Mouse (Mus musculus): ENCODE results near the gene Usp25.

Usp25 gene

GRCm38 (mm10) chr16:77013427-77014320 is at the start of gene Usp25:
TSS of gene Usp25 (plus strand) at chr16:77013706.
- DNase-seq: peak; percentile 97

- DNase-seq: no peak
These were observed 45.8 kb upstream of the Usp25 start for GRCm38 (mm10) chr16:76967593-76968275.

DNA sequence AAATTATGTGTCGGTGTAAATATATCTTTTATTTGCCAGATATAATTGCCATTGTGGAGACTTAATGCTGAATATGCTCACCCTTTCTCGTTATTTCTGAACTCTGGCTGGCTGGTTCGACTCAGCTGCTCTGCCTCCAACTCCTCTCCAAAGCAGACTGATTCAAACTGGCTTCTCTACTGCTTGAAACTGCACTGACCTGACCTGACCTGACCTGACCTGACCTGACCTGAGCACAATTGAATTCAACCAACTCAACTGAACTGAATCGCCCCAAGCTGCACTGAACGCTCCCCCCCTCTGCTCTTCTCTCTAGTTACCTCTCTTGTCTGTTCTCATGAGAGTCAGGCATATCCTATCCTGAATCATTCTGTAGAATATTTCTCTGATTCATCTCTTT is 42.3 kb upstream of the Usp25 start:
- no peak for DNase-seq

DNA sequence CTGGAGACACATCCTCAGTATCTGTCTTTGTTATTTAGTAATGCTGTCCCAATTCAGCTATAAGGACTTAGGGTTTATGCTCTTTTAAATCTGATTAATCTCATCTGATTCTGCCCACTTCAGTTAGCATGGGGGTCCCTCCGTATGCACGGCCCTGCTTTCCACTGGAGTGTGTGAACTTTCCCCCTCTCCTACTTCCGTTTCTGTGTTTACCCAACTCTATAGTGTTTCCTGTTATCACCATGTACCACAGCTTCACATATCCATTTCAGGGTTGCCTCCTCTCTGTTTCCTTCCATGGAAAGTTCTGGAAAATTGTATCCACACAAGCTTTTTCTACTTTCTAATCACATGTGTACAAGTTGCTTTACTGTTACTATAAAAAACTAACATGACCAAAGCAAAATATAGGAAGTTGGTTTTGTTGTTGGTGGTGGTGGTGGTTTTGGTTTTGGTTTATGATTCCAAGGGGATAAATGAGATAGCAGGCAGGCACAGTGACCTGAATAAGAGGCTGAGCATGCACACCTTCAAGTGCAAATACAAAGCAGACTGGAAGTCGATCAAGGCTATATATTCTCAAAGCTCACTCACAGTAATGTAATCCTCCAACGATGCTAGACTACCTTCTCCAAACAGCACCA is 36.6 kb upstream of the Usp25 start:
- DNase-seq: no peak

DNA sequence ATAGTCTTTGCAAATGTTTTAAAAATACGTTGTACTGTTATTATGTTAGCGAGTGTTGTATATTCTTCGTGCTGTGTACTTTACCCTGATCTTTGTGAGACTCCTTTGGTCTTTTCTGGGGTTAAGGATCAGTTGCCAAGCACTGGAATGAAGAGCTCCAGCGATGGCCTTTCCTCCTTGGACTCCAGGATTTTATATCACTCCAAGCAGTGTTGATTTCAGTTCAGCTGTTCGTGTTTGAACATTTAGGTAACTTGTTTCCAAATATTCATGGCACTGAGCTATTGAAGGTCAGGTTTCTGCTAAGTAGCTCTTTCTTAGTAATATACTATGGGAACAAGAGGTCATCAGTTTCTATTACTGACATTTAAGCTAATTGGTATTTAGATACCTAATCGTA is 29.8 kb upstream of the Usp25 start:
- DNase-seq: no peak

DNA sequence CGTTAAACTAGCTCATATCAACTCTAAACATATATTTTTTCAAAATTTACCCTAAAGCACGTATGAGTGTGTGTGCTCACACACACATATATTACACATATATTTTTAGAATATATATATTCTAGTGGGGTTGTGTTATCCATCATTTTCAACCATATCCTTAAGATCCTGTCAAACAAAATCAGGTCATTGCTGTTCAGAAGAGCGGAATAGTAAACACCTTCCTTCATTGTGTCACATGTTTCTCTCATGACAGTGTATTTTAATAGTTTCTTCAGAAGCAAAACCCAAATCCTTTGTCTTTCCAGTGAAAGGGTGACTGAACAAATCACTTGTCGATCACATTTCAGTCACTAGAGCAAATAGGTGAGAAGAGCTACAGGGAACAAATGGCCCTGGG is 25.8 kb upstream of the Usp25 start:
- no peak for DNase-seq

GRCm38 (mm10) chr16:77003900-77004299 is 9.6 kb upstream of the Usp25 start:
- DNase-seq: peak; percentile 35

- DNase-seq: no peak
These were observed 4.3 kb upstream of the Usp25 start for GRCm38 (mm10) chr16:77009173-77009572.

DNA sequence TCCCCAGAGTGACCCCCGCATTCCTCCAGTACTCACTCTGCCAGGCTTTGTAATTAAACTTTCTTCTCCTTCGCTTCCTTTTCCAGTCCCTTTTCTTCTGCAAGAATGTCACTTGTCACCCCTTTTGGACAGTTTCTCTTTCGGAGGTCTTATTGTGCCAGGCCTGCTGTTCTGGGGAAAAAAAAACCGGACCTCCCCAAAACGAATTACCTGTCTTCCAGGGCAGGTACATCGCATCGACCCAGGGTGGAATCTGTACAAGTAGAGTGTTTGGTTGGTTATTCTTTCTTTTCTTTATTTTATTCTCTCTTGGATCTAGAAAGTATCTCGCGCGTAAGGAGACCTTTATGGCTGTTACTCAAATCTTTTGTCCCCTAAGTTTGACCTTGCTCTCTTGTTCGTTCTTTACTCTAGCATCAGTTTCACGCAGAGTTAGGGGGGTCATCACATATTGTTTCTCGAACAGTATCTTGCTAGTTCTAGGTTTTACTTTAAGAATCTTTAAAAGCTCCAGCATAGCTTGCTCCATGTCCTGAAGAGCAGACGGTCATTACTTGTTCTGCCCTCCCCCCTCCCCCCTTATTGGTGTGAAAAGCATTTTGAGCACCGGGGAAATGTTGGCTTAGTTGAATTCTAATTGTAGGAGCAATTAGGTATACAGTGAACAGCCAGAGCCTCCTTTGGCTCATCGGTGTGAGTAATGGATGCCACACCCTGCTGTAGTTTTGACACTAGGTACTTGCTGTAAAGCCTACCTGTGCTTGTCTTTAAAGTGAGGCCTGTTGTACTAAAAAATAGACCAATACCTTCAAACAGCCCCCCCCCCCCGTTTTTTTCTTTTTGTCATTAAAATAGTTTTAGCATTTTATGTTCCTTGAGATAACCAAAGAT is 1.1 kb downstream of the Usp25 start:
- no peak for DNase-seq

DNA sequence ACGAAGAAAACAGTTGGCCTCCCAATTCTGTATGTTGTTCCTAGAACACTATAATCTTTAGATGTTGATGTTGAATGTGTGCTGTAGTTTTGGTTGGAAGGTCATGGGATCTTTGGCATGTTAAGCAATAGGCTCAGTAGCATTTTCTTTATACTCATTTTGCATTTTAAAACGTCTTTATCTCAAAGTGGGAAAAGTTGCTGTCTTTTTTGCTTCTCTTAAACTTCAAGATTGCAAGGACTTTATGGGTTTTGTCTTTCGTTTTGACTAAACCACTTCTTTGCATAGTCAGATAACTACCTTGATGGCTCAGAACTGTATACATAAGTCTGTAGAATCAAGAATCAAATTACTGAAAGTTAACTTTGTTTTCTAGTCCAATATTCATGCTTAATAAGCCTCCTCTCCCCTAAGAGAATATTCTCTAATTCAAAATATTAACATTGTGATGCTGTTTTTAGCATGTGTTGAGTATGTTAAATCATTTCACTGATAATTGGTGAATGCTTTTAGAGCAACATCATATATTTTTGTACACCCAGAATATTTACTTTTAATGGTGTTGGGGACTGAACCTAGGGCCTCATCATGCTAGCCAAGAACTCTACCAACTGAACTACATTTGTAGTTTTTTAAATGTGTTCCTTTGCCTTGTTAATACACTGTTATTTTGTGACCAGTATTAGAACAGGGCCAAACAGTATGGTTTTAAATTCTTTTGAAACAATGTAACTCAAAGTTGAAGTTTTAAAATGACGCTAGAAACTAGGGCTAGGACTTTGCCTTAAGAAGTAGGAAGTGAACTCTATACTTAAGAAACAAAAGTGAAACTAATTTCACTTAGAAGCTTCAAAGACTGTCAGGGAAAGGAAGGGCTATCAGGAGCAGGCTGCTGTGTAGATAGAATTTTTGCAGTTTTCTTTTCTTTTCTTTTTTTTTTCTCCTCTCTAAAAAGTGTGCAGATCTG is 2.2 kb downstream of the Usp25 start:
- peak; percentile 36 for DNase-seq

DNA sequence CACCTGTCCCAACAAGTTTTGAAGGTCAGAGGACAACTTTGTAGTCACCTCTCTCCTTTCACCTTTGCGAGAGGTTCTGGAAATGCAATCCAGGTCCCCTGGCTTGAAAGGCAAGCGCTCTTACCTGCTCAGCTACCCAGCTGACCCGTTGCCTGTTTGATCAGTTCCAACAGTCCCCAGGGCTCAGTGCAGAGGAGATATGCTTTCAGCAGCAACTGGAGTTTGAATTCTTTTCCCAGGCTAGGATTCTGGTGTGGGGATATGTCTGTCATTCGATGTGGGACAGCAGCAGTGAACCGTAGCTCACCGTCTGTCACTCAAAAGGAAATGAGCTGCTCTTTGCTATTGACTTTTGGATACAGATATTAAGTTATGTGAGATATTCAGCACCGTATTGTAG is 4.4 kb downstream of the Usp25 start:
- DNase-seq: no peak

- no peak for DNase-seq
These were observed 6.7 kb downstream of the Usp25 start for GRCm38 (mm10) chr16:77020190-77020589.

- DNase-seq: no peak
These were observed 10.3 kb downstream of the Usp25 start for GRCm38 (mm10) chr16:77023627-77024379.

DNA sequence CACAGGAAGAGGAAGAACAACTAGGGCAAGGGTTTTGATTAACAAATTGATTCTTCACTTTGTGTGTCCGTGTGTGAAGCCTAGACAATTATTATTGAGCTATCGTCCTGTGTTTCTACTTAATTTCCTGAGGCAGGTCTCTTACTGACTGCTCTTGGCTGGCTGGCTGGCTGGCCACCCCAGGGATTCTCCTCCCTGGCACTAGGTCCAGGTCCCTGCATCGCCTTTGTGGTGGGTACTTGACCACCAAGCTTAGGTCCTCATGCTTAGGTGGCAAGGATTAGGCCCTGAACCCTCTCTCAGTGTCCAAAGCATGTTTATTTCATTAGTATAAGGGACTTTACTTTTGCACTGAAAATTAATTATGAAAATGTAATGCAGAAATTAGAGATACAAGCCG is 12.6 kb downstream of the Usp25 start:
- DNase-seq: no peak

- DNase-seq: no peak
These were observed 13.4 kb downstream of the Usp25 start for GRCm38 (mm10) chr16:77026933-77027332.

GRCm38 (mm10) chr16:77027976-77028686 is 14.6 kb downstream of the Usp25 start:
- DNase-seq: no peak

DNA sequence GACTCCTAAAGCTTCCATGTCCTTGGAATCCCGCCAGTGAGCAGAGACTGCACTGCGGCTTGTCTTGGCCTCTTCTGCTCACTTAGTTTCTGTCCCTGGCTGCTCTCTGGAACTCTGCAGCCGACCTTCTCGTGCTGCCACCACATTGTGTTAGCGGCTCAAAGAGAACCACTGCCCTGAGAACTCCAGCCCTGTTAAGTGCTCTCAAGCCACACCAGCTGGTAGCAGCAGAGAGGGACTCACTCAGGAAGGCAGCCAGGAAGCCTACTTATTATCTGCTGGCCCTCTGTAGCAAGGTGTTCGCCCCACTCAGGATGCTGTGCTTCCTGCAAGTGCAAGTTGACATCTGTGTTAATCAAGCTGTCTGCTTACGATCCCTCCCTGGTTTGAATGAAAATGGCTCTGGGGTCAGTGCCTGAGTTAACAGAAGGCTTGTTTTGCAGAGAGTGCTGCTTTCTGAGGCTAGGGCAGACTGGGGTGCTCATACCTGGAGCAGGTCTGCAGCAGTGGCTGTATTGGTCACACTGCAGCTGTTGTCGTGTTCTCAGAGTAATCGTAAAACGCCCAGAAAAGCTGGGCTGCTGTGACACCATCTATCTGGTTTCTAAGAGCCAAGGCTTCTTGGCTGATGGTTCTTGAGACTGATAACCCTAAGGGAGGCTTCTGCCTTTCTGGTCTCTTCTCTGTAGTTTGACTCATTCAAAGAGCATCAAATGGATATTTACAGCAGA is 15.3 kb downstream of the Usp25 start:
- DNase-seq: peak; percentile 72

- no peak for DNase-seq
These were observed 16.9 kb downstream of the Usp25 start for GRCm38 (mm10) chr16:77030435-77030834.

DNA sequence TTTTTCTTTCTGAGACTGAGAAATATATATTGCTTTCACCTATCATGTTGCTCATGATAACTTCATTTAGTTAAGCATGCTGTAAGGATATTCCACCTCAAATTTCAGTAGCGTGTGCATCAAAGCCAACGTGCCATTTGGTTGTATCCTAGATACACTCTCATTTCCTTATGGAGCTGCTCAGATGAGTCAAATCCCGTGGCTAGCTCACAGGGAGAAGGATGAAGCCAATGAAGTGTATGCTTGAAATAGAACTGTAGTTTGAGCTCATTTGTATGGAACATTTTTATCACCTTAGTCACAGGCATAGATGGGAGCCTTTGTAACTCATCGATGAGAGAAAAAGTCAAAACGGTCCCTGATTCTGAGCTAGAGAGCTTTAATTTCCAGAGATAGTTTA is 20.8 kb downstream of the Usp25 start:
- no peak for DNase-seq
